Mouse (Mus musculus): ENCODE data around the gene Hsd17b1. TPM values are rescaled to one million over a fixed set of nuclear protein-coding genes. Genes with fewer than 3 reads are reported as not detected.

Hsd17b1 gene
- polyA plus RNA-seq, 1 experiment from 2014 or later, result 0.29 TPM

Small RNAs within 50 kb of the gene (microRNA-seq; reads per million reads assigned to microRNA genes)
- 1.3 reads per million for gene Mir6928

Other genes with a start within 250 kb of the Hsd17b1 start
- 20.6 and 22.5 TPM in 2 replicates for gene Stat5b, start 227.7 kb upstream of the Hsd17b1 start, polyA plus RNA-seq (2015; fragmentation: Nextera tagmentation; extraction: Ambion mirVana)
- gene Stat5a, start 219.1 kb upstream of the Hsd17b1 start, polyA plus RNA-seq (2015; fragmentation: Nextera tagmentation; extraction: Ambion mirVana), result 8.2 and 8.7 TPM in 2 replicates
- gene Stat3, start 138.9 kb upstream of the Hsd17b1 start, polyA plus RNA-seq (2015; fragmentation: Nextera tagmentation; extraction: Ambion mirVana), result 35.5 and 40.0 TPM in 2 replicates
- 26.9 and 28.1 TPM in 2 replicates for gene Cavin1, start 107.5 kb upstream of the Hsd17b1 start, polyA plus RNA-seq (2015; fragmentation: Nextera tagmentation; extraction: Ambion mirVana)
- 45.3 and 47.1 TPM in 2 replicates for gene Atp6v0a1, start 69.0 kb upstream of the Hsd17b1 start, polyA plus RNA-seq (2015; fragmentation: Nextera tagmentation; extraction: Ambion mirVana)
- gene Naglu, start 8.4 kb upstream of the Hsd17b1 start, polyA plus RNA-seq (2015; fragmentation: Nextera tagmentation; extraction: Ambion mirVana), result 7.1 and 7.5 TPM in 2 replicates
- gene Coasy, start 4.2 kb downstream of the Hsd17b1 start, polyA plus RNA-seq (2015; fragmentation: Nextera tagmentation; extraction: Ambion mirVana), result 18.9 and 22.9 TPM in 2 replicates
- 24.2 and 26.7 TPM in 2 replicates for gene Mlx, start 8.9 kb downstream of the Hsd17b1 start, polyA plus RNA-seq (2015; fragmentation: Nextera tagmentation; extraction: Ambion mirVana)
- 15.2 and 15.4 TPM in 2 replicates for gene Psmc3ip, start 17.0 kb downstream of the Hsd17b1 start, polyA plus RNA-seq (2015; fragmentation: Nextera tagmentation; extraction: Ambion mirVana)
- gene Retreg3, start 41.5 kb downstream of the Hsd17b1 start, polyA plus RNA-seq (2015; fragmentation: Nextera tagmentation; extraction: Ambion mirVana), result 13.4 and 13.6 TPM in 2 replicates
- gene Tubg1, start 41.5 kb downstream of the Hsd17b1 start, polyA plus RNA-seq (2015; fragmentation: Nextera tagmentation; extraction: Ambion mirVana), result 38.3 and 38.9 TPM in 2 replicates
- 0.05 and 0.24 TPM in 2 replicates for gene Tubg2, start 77.5 kb downstream of the Hsd17b1 start, polyA plus RNA-seq (2015; fragmentation: Nextera tagmentation; extraction: Ambion mirVana)
- 0.07 and 0.12 TPM in 2 replicates for gene Cntnap1, start 92.1 kb downstream of the Hsd17b1 start, polyA plus RNA-seq (2015; fragmentation: Nextera tagmentation; extraction: Ambion mirVana)
- gene Plekhh3, start 92.9 kb downstream of the Hsd17b1 start, polyA plus RNA-seq (2015; fragmentation: Nextera tagmentation; extraction: Ambion mirVana), result 1.5 and 1.9 TPM in 2 replicates
- gene Ccr10, start 97.0 kb downstream of the Hsd17b1 start, polyA plus RNA-seq (2015; fragmentation: Nextera tagmentation; extraction: Ambion mirVana), result 0.05 TPM in 1 of 2 replicates, not detected in the other
- 9.8 and 11.0 TPM in 2 replicates for gene Ezh1, start 148.1 kb downstream of the Hsd17b1 start, polyA plus RNA-seq (2015; fragmentation: Nextera tagmentation; extraction: Ambion mirVana)
- gene Ramp2, start 167.6 kb downstream of the Hsd17b1 start, polyA plus RNA-seq (2015; fragmentation: Nextera tagmentation; extraction: Ambion mirVana), result 20.3 and 25.4 TPM in 2 replicates
- 77.2 and 81.7 TPM in 2 replicates for gene Vps25, start 175.3 kb downstream of the Hsd17b1 start, polyA plus RNA-seq (2015; fragmentation: Nextera tagmentation; extraction: Ambion mirVana)
- 5.1 and 6.7 TPM in 2 replicates for gene Wnk4, start 182.2 kb downstream of the Hsd17b1 start, polyA plus RNA-seq (2015; fragmentation: Nextera tagmentation; extraction: Ambion mirVana)
- gene Cntd1, start 200.6 kb downstream of the Hsd17b1 start, polyA plus RNA-seq (2015; fragmentation: Nextera tagmentation; extraction: Ambion mirVana), result 0.67 TPM in 2 replicates
- 80.5 and 87.1 TPM in 2 replicates for gene Coa3, start 200.7 kb downstream of the Hsd17b1 start, polyA plus RNA-seq (2015; fragmentation: Nextera tagmentation; extraction: Ambion mirVana)
- 94.0 and 97.1 TPM in 2 replicates for gene Becn1, start 223.9 kb downstream of the Hsd17b1 start, polyA plus RNA-seq (2015; fragmentation: Nextera tagmentation; extraction: Ambion mirVana)
- 189 and 190 TPM in 2 replicates for gene Psme3, start 237.8 kb downstream of the Hsd17b1 start, polyA plus RNA-seq (2015; fragmentation: Nextera tagmentation; extraction: Ambion mirVana)
- 1.4 and 1.5 TPM in 2 replicates for gene Aoc2, start 246.7 kb downstream of the Hsd17b1 start, polyA plus RNA-seq (2015; fragmentation: Nextera tagmentation; extraction: Ambion mirVana)